Mouse (Mus musculus): ENCODE results near the gene Gm39566. TPM values are rescaled to one million over a fixed set of nuclear protein-coding genes. Genes with fewer than 3 reads are reported as not detected.

The Gm39566 gene
- polyA plus RNA-seq, 1 experiment = not detected

DNA sequence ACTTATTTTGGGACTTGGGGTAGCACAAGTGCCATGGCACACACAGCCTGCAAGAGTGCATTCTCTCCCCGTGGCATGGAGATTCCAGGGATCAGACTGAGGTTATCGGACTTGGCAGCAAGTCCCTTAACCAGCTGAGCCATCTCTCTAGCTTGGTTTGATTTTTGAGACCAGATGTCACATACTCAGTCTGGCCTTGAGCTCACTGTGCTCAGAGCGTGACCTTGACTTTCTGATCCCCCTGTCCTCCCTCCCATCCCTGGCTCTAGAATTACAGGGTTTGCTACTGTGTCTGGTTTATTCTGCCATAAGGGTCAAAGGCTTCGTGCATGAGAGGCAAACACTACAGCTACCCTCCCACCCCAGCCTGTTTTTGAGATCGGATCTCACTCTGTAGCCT lies 25.7 kb downstream of the Gm39566 start:
- no peak for TF ChIP-seq GATA1 (IDR thresholded peaks at IDR 0.05; ENCODE audit: low read length)

DNA sequence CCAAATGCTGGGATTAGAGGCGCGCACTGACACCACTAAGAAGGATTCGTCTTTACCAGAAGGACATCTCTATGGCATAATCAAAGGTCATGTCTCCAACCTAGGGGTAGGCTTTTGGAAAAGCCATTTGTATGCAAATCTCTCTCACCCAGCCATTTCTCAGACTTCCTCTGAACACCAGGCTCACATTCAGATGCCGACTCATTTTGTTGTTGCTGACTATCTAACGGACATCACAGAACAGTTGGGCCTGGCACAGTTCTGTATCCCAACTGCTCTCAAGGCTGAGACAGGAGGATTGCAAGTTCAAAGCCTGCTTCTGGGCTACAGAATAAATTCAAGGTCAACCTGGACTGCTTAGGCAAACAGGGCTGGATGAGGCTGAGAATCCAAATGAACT lies 27.8 kb downstream of the Gm39566 start:
- TF ChIP-seq GATA1 (IDR thresholded peaks at IDR 0.05; ENCODE audit: low read length) = no peak

- no peak for TF ChIP-seq GATA1 (IDR thresholded peaks at IDR 0.05; ENCODE audit: low read length)
Observed at GRCm38 (mm10) chr11:69784793-69785272, 30.3 kb downstream of the Gm39566 start.

GRCm38 (mm10) chr11:69781828-69782227 lies 33.3 kb downstream of the Gm39566 start:
- TF ChIP-seq GATA1 (IDR thresholded peaks at IDR 0.05; ENCODE audit: low read length) = no peak

DNA sequence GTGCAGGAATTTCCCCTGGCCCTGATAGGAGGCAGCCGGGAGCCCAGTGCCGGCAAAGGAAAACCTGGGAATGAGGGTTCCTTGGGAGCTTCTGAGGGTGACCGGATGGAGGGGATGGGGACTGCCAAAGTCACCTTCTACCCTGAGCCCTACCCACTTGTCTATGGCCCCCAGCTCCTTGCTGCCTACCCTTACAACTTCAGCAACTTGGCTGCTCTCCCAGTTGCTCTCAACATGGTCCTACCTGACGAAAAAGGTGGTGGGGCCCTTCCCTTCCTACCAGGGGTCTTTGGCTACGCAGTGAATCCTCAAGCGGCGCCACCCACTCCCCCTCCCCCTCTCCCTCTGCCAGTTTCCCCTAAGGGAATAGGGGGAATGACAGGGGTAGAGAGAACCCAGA lies 36.1 kb downstream of the Gm39566 start:
- no peak for TF ChIP-seq GATA1 (IDR thresholded peaks at IDR 0.05; ENCODE audit: low read length)

DNA sequence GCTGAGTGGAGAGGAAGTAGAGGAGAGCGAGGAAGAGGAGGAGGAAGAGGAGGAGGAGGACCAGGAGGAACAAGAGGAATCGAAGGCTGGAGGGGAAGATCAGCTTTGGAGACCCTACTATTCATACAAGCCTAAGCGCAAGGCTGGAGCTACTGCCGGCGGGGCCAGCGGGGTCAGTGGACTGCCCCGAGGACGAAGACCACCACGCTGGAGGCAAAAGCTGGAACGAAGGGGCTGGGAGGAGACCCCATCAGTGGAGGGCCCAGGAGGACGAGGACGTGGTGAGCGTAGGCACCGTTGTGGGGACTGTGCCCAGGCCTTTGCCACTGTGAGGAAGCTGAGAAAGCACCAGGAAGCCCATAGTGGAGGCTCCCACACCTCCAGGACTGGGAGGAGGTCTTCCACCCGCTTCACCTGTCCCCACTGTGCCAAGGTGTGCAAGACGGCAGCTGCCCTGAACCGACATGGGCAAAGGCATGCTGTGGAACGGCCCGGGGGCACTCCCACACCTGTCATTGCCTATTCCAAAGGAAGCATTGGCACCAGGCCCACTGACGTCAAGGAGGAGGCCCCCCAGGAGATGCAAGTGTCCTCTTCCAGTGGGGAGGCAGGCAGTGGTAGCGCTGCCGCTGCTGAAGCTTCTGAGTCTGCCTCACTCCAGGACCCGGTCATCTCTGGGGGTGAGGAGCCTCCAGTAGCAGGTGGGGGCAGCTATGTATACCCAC lies 36.7 kb downstream of the Gm39566 start:
- TF ChIP-seq GATA1 (IDR thresholded peaks at IDR 0.05; ENCODE audit: low read length) = no peak

- TF ChIP-seq GATA1 (IDR thresholded peaks at IDR 0.05; ENCODE audit: low read length) = no peak
Observed at GRCm38 (mm10) chr11:69777504-69778257, 37.4 kb downstream of the Gm39566 start.

DNA sequence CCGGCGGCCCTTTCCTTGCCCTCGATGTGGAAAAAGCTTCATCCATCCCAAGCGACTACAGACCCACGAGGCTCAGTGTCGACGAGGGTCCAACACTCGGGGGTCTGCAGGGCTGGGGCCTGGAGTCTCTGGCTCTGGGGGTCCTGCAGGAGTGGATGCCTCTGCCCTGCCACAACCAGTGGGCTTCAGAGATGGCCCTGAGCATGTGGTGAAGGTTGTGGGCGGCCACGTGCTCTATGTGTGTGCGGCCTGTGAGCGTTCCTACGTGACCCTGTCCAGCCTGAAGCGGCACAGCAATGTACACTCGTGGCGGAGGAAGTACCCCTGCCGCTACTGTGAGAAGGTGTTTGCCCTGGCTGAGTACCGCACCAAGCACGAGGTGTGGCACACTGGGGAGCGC lies 38.6 kb downstream of the Gm39566 start:
- TF ChIP-seq GATA1 (IDR thresholded peaks at IDR 0.05; ENCODE audit: low read length) = no peak

- TF ChIP-seq GATA1 (IDR thresholded peaks at IDR 0.05; ENCODE audit: low read length) = no peak
Observed at GRCm38 (mm10) chr11:69775716-69776115, 39.4 kb downstream of the Gm39566 start.

- TF ChIP-seq GATA1 (IDR thresholded peaks at IDR 0.05; ENCODE audit: low read length) = no peak
Observed at GRCm38 (mm10) chr11:69774961-69775360, 40.1 kb downstream of the Gm39566 start.

GRCm38 (mm10) chr11:69767625-69767909 lies 47.5 kb downstream of the Gm39566 start:
- TF ChIP-seq GATA1 (IDR thresholded peaks at IDR 0.05; ENCODE audit: low read length) = no peak

GRCm38 (mm10) chr11:69766872-69767624 lies 48.0 kb downstream of the Gm39566 start:
- no peak for TF ChIP-seq GATA1 (IDR thresholded peaks at IDR 0.05; ENCODE audit: low read length)

GRCm38 (mm10) chr11:69766126-69766609 lies 48.9 kb downstream of the Gm39566 start:
- TF ChIP-seq GATA1 (IDR thresholded peaks at IDR 0.05; ENCODE audit: low read length) = no peak

DNA sequence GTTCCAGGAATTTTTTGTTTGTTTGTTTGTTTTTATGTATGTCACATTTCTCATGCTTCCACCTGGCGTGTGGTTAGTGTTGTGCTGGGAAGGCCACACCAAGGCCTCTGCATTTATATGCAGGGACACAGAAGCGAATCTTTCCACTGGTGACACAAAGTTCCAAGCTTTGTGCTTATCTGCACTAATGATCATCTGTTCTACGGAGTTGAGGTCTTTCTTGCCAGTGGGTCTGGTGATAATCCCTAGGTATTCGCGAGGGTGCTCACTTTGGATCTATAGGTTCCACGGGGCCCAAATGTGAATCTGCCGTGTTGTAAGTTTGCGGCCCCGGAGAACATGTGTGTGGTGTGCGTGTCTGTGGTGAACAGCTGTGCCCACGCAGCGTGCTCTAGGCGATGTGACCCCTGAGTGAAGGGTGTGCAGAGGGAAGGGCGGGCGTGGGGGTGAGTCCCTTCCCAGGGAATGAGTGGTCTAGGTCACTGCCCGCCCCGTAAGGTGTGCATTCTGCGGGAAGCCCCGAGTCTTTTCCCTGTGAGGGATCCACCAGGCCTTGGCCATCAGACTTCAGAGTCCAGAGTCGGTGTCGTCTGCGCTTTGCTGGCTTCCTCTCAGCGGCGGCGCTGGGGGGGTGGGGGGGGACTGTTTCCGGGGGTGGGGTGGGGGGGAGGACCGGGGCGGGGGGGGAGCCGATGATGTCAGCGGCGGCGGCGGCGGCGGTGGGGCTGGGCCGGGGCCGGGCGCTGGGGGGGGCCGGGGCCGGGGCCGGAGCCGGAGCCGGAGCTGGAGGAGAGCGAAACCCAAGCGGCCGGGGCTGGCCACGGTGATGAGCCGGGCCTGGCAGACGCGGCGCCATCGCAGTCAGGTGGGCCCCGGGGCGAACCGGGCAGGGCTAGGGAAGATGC lies 49.6 kb downstream of the Gm39566 start, which contains the start of gene Zbtb4:
Gene Zbtb4, plus strand, starts transcription at position 692 of the 905 bp plus-strand sequence.
- no peak for TF ChIP-seq GATA1 (IDR thresholded peaks at IDR 0.05; ENCODE audit: low read length)

GRCm38 (mm10) chr11:69763551-69763950 lies 51.5 kb downstream of the Gm39566 start:
- no peak for TF ChIP-seq GATA1 (IDR thresholded peaks at IDR 0.05; ENCODE audit: low read length)

Measured in G1E-ER4 (cell line).